ENCODE assay signal across 11 mouse cellular contexts in genomic region chr1:41275642-41276041, GRCm38 (mm10).
DNase-seq lines count a peak whose midpoint lies in the region; ATAC-seq and TF ChIP-seq lines count a peak whose summit lies in the region.
"Had no signal": no experiment of that assay in that cellular context is flagged by ENCODE, and none has a peak within 500 bp of the region (broad histone marks: within the 10 kb centered on the region; RNA-seq: fewer than 3 reads in every experiment).

No protein-coding gene starts in this region.

- no peak for DNase-seq in kidney, postnatal 10 days
- no peak for DNase-seq in midbrain, postnatal 0 days (ENCODE audit: low spot score)
- DNase-seq in liver = no peak
- no peak for DNase-seq in thymus, postnatal 0 days (ENCODE audit: low spot score)
- DNase-seq: gastrocnemius, postnatal 36 days; thymus, postnatal 25 days had no signal

- H3K4me1 ChIP-seq in kidney, embryonic 15.5 days = peaks cover 14% of the 10 kb centered on the region; the same call in 1 of the 2 replicates
- H3K4me1 ChIP-seq in embryonic facial prominence, embryonic 15.5 days = peaks cover 8% of the 10 kb centered on the region
- peaks cover 14% of the 10 kb centered on the region for H3K4me1 ChIP-seq in hindbrain, embryonic 15.5 days (replicated peaks)
- H3K4me1 ChIP-seq in midbrain, postnatal 0 days (ENCODE audit: insufficient read depth, low read length) = peaks cover 7% of the 10 kb centered on the region

- no peaks in the 10 kb centered on the region for H3K9me3 ChIP-seq in kidney, embryonic 15.5 days (replicated peaks)
- H3K9me3 ChIP-seq in embryonic facial prominence, embryonic 15.5 days (replicated peaks) = no peaks in the 10 kb centered on the region
- no peaks in the 10 kb centered on the region for H3K9me3 ChIP-seq in hindbrain, embryonic 15.5 days
- no peaks in the 10 kb centered on the region; the same call in 1 of the 2 replicates for H3K9me3 ChIP-seq in midbrain, postnatal 0 days (ENCODE audit: low read length)

- no peaks in the 10 kb centered on the region for H3K36me3 ChIP-seq in kidney, embryonic 15.5 days
- no peaks in the 10 kb centered on the region for H3K36me3 ChIP-seq in embryonic facial prominence, embryonic 15.5 days
- H3K36me3 ChIP-seq in hindbrain, embryonic 15.5 days = no peaks in the 10 kb centered on the region
- H3K36me3 ChIP-seq in midbrain, postnatal 0 days (ENCODE audit: insufficient read depth, low read length) = no peaks in the 10 kb centered on the region

- no peak overlapping the region for H3K9ac ChIP-seq in kidney, embryonic 15.5 days
- H3K9ac ChIP-seq in embryonic facial prominence, embryonic 15.5 days = no peak overlapping the region
- H3K9ac ChIP-seq in hindbrain, embryonic 15.5 days = no peak overlapping the region
- no peak overlapping the region for H3K9ac ChIP-seq in midbrain, postnatal 0 days (replicated peaks; ENCODE audit: low read length, poor library complexity, severe bottlenecking)
- H3K9ac ChIP-seq: liver, embryonic 14.5 days had no signal

- H3K4me2 ChIP-seq in kidney, embryonic 15.5 days = peak overlapping the region; percentile 47
- peak overlapping the region; percentile 32; the same call in 1 of the 2 replicates for H3K4me2 ChIP-seq in embryonic facial prominence, embryonic 15.5 days (replicated peaks)
- peak overlapping the region; percentile 42 for H3K4me2 ChIP-seq in hindbrain, embryonic 15.5 days
- peak overlapping the region; percentile 39 for H3K4me2 ChIP-seq in midbrain, postnatal 0 days (ENCODE audit: low read depth, low read length, poor library complexity, severe bottlenecking)

- 0 out of 2 replicates have a peak overlapping the region, but pooled peaks have one; percentile 10 for H3K4me3 ChIP-seq in kidney, embryonic 15.5 days (replicated peaks)
- no peak overlapping the region for H3K4me3 ChIP-seq in embryonic facial prominence, embryonic 15.5 days (replicated peaks)
- peak overlapping the region; percentile 9; the same call in 1 of the 2 replicates for H3K4me3 ChIP-seq in hindbrain, embryonic 15.5 days
- peak overlapping the region; percentile 10; the same call in 1 of the 2 replicates for H3K4me3 ChIP-seq in midbrain, postnatal 0 days (ENCODE audit: low read depth, low read length)

- 32% methylated on average over 6 of the region's 6 CpGs for WGBS in kidney, embryonic 15.5 days
- 16% methylated on average over 6 of the region's 6 CpGs for WGBS in embryonic facial prominence, embryonic 15.5 days
- WGBS in hindbrain, embryonic 15.5 days = 14% methylated on average over 6 of the region's 6 CpGs
- 11% methylated on average over 6 of the region's 6 CpGs for WGBS in midbrain, postnatal 0 days

- H3K27me3 ChIP-seq in kidney, embryonic 15.5 days = peaks cover 9% of the 10 kb centered on the region; the same call in 1 of the 2 replicates
- no peaks in the 10 kb centered on the region; the same call in 1 of the 2 replicates for H3K27me3 ChIP-seq in embryonic facial prominence, embryonic 15.5 days
- peaks cover 6% of the 10 kb centered on the region; the same call in 1 of the 2 replicates for H3K27me3 ChIP-seq in hindbrain, embryonic 15.5 days
- H3K27me3 ChIP-seq in midbrain, postnatal 0 days (ENCODE audit: insufficient read depth, low read length) = no peaks in the 10 kb centered on the region

- no peak for TF ChIP-seq CTCF in midbrain, postnatal 0 days (IDR thresholded peaks at IDR 0.05)

- H3K27ac ChIP-seq in kidney, embryonic 15.5 days = no peak overlapping the region
- H3K27ac ChIP-seq in embryonic facial prominence, embryonic 15.5 days (replicated peaks) = no peak overlapping the region
- no peak overlapping the region; the same call in 1 of the 2 replicates for H3K27ac ChIP-seq in hindbrain, embryonic 15.5 days (replicated peaks)
- 0 out of 2 replicates have a peak overlapping the region, but pooled peaks have one; percentile 38 for H3K27ac ChIP-seq in midbrain, postnatal 0 days (ENCODE audit: low read depth, low read length)
- H3K27ac ChIP-seq: liver, embryonic 14.5 days had no signal

- ATAC-seq in kidney, embryonic 15.5 days (replicated peaks; ENCODE audit: low FRiP score) = no peak
- ATAC-seq in embryonic facial prominence, embryonic 15.5 days (ENCODE audit: insufficient number of reproducible peaks, low FRiP score, low TSS enrichment, low read depth) = no peak
- no peak for ATAC-seq in hindbrain, embryonic 15.5 days (ENCODE audit: low FRiP score, low read depth)
- no peak for ATAC-seq in midbrain, postnatal 0 days (ENCODE audit: low FRiP score)
- no peak for ATAC-seq in CD4-positive, CD25-positive, alpha-beta regulatory T cell, adult 4 months
